Mouse (Mus musculus) thymus, adult 2 months (tissue): Measurements from ENCODE around the gene Cdk5r1.

Experiments used
- CTCF ChIP-seq: fragments of 200-500 bp; IDR thresholded peaks from 2 replicates; pipeline ENCODE4 v1.5.1; 2012; ENCODE audit warnings: mild to moderate bottlenecking, control low read depth, low read length, moderate library complexity, borderline replicate concordance; ENCODE audit not compliant: control insufficient read depth, poor library complexity, insufficient read depth; ENCODE audit errors: extremely low read depth
- POLR2A ChIP-seq: fragments of 200-500 bp; IDR thresholded peaks from 2 replicates; pipeline ENCODE4 v1.6.1; 2012; ENCODE audit warnings: mild to moderate bottlenecking, low read length, control low read depth, moderate library complexity; ENCODE audit not compliant: control insufficient read depth, poor library complexity, insufficient read depth; ENCODE audit errors: extremely low read depth

DNA sequence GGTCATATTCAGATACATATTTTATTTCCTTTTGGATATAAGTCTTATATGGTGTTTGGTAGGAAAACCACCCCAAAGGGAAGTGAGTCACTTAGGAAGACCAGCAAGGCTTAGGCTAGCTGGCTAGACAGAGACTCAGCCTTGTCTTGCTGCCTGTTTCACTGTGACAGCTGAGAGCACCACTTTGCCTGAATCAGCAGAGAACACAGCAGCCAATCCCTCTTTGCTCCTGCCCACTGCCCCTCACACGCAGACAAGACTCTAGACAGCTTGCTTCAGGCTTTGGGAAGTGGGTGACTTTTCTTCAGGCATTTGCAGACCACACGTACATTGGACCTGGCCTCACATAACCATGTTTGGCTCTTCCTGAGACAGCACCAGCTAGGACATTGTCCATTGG is 44.3 kb downstream of the Cdk5r1 start:
- TF ChIP-seq CTCF (no peak), POLR2A (no peak)
